Mouse (Mus musculus) R1 (cell line): ENCODE measurements around the gene Olfr761.

ENCODE experiments used
- DNase-seq: peaks from one replicate; pipeline ENCODE4 v3.0.0-alpha.2; 2018; ENCODE audit warnings: low read depth, low spot score

Gene Olfr761

GRCm38 (mm10) chr17:37952979-37953378 lies at the start of gene Olfr761:
Gene Olfr761, minus strand, starts transcription at chr17:37953079.
- DNase-seq = no peak

- peak; percentile 99 for DNase-seq
Measured at GRCm38 (mm10) chr17:37995635-37996307, 42.9 kb upstream of the Olfr761 start.

- DNase-seq = peak; percentile 98
Measured at GRCm38 (mm10) chr17:37990453-37990961, 37.6 kb upstream of the Olfr761 start.

GRCm38 (mm10) chr17:37973591-37973990 lies 20.7 kb upstream of the Olfr761 start:
- DNase-seq = peak; percentile 90

GRCm38 (mm10) chr17:37920248-37920647 lies 32.6 kb downstream of the Olfr761 start, which contains the start of gene Olfr128:
Gene Olfr128, plus strand, starts transcription at chr17:37920548.
- DNase-seq = no peak

- peak; percentile 59 for DNase-seq
Measured at GRCm38 (mm10) chr17:37906821-37907220, 46.1 kb downstream of the Olfr761 start.
